Mouse (Mus musculus) Patski (cell line): ENCODE results near the gene Fnip2. TPM values are rescaled to one million over a fixed set of nuclear protein-coding genes. Genes with fewer than 3 reads are reported as not detected.
"Not testable (repeated sequence)": the region's sequence is repeated elsewhere in the genome, so short reads cannot be mapped to it uniquely, and the experiment has no call there.

Experiments
- ATAC-seq: fragments of 100-300 bp; one replicate; pipeline ENCODE4 v1.8.0; 2021
- CTCF ChIA-PET: fragments of 350-600 bp; sonication (Branson Sonifier 250); formaldehyde crosslinking; loops from one replicate; lab custom pipeline; 2022; ENCODE audit warnings: inconsistent platforms; lab: Charles Lee
- POLR2A ChIA-PET: fragments of 350-600 bp; sonication (Branson Sonifier 250); formaldehyde crosslinking; loops from one replicate; lab custom pipeline; 2022; ENCODE audit warnings: antibody characterized with exemption, inconsistent platforms; lab: Charles Lee
- DNase-seq: peaks from one replicate; pipeline ENCODE4 v3.0.0-alpha.2; 2011; ENCODE audit warnings: low read depth, low spot score
- H3K27me3 ChIP-seq: fragments of 371-371 bp; one replicate; pipeline ENCODE4 v1.5.1; 2021
- CTCF ChIP-seq: fragments of 100-300 bp; IDR thresholded peaks from one replicate; pipeline ENCODE4 v1.5.1; 2021
- in situ Hi-C: fragments of 300-500 bp; cut with MboI; formaldehyde crosslinking; loops from 3 replicates; pipeline ENCODE4 v1.11.1; 2018; ENCODE audit warnings: low pct_unique_long_range_greater_than_20kb, mixed read lengths
- polyA plus RNA-seq: library from polyadenylated mRNA; unstranded; gene quantifications from one replicate; pipeline ENCODE4 v1.2.3, GENCODE M21; 2021

The Fnip2 gene
- polyA plus RNA-seq, 1 experiment from 2014 or later = 16.9 TPM

- in situ Hi-C loops = no loop called here
- ChIA-PET CTCF (no interaction called here), POLR2A (no interaction called here)
- DNase-seq = no peak
- H3K27me3 ChIP-seq = no peaks in the 10 kb centered on the region
- no peak for ATAC-seq
- no peak for TF ChIP-seq CTCF
Observed at GRCm38 (mm10) chr3:79452696-79453263, 114.8 kb downstream of the Fnip2 start.

- in situ Hi-C loops = loop anchor here (10.0 kb wide), 1 partner anchor 495 kb away; no protein-coding TSS in a partner anchor
- ChIA-PET POLR2A (no interaction called here), CTCF (interaction anchor here (0.8 to 2.6 kb wide), 2 partner anchors 10 to 247 kb away, joined by 3 to 7 read pairs; no protein-coding TSS in a partner anchor)
- ATAC-seq (no peak), DNase-seq (no peak)
- no peak for TF ChIP-seq CTCF
- no peaks in the 10 kb centered on the region for H3K27me3 ChIP-seq
Observed at GRCm38 (mm10) chr3:79449361-79449760, 118.2 kb downstream of the Fnip2 start.

GRCm38 (mm10) chr3:79448421-79448820 is 119.2 kb downstream of the Fnip2 start:
- CTCF ChIA-PET = interaction anchor here (0.8 to 2.6 kb wide), 4 partner anchors 10 to 246 kb away, joined by 3 to 7 read pairs (median 3); no protein-coding TSS in a partner anchor
- in situ Hi-C loops = loop anchor here (10.0 kb wide), 1 partner anchor 494 kb away; no protein-coding TSS in a partner anchor
- no peak for DNase-seq
- TF ChIP-seq CTCF = no peak
- POLR2A ChIA-PET = no interaction called here
- H3K27me3 ChIP-seq = no peaks in the 10 kb centered on the region
- ATAC-seq = no peak

GRCm38 (mm10) chr3:79446648-79447047 is 120.9 kb downstream of the Fnip2 start:
- POLR2A ChIA-PET = not testable (repeated sequence)

GRCm38 (mm10) chr3:79446124-79446523 is 121.5 kb downstream of the Fnip2 start:
- CTCF ChIA-PET = interaction anchor here (2.2 kb wide), 1 partner anchor 14 kb away, joined by 6 read pairs; no protein-coding TSS in a partner anchor
- H3K27me3 ChIP-seq = no peaks in the 10 kb centered on the region
- TF ChIP-seq CTCF = no peak
- no peak for DNase-seq
- POLR2A ChIA-PET = no interaction called here
- in situ Hi-C loops = loop anchor here (10.0 kb wide), 1 partner anchor 491 kb away; no protein-coding TSS in a partner anchor
- ATAC-seq = no peak

More at GRCm38 (mm10) chr3:79446648-79447047, 120.9 kb downstream of the Fnip2 start:
- in situ Hi-C loops = loop anchor here (10.0 kb wide), 1 partner anchor 492 kb away; no protein-coding TSS in a partner anchor
- CTCF ChIA-PET = interaction anchor here (0.9 kb wide), 1 partner anchor 245 kb away, joined by 3 read pairs; no protein-coding TSS in a partner anchor
- ATAC-seq, DNase-seq, H3K27me3 ChIP-seq: not testable (repeated sequence)

GRCm38 (mm10) chr3:79445041-79445440 is 122.6 kb downstream of the Fnip2 start:
- CTCF ChIA-PET = interaction anchor here (0.9 to 2.4 kb wide), 4 partner anchors 12 to 225 kb away, joined by 3 to 6 read pairs (median 4); no protein-coding TSS in a partner anchor
- in situ Hi-C loops = loop anchor here (10.0 kb wide), 1 partner anchor 490 kb away; no protein-coding TSS in a partner anchor

GRCm38 (mm10) chr3:79443850-79444249 is 123.7 kb downstream of the Fnip2 start:
- ATAC-seq = no peak
- TF ChIP-seq CTCF = peak; percentile 38
- in situ Hi-C loops = loop anchor here (10.0 kb wide), 1 partner anchor 489 kb away; no protein-coding TSS in a partner anchor

More at GRCm38 (mm10) chr3:79445041-79445440, 122.6 kb downstream of the Fnip2 start:
- no peak for TF ChIP-seq CTCF
- POLR2A ChIA-PET = no interaction called here
- no peak for ATAC-seq
- no peaks in the 10 kb centered on the region for H3K27me3 ChIP-seq
- DNase-seq = no peak

GRCm38 (mm10) chr3:79440976-79441491 is 126.6 kb downstream of the Fnip2 start:
- DNase-seq (no peak), ATAC-seq (no peak)
- ChIA-PET POLR2A (no interaction called here), CTCF (no interaction called here)
- H3K27me3 ChIP-seq = no peaks in the 10 kb centered on the region
- no peak for TF ChIP-seq CTCF
- in situ Hi-C loops = loop anchor here (10.0 kb wide), 1 partner anchor 486 kb away; no protein-coding TSS in a partner anchor

More at GRCm38 (mm10) chr3:79443850-79444249, 123.7 kb downstream of the Fnip2 start:
- ChIA-PET POLR2A (no interaction called here), CTCF (interaction anchor here (1.1 to 2.4 kb wide), 6 partner anchors 11 to 241 kb away, joined by 3 to 11 read pairs (median 5); no protein-coding TSS in a partner anchor)
- DNase-seq = no peak
- no peaks in the 10 kb centered on the region for H3K27me3 ChIP-seq

- CTCF ChIA-PET = interaction anchor here (1.2 to 1.6 kb wide), 2 partner anchors 27 to 237 kb away, joined by 3 read pairs; no protein-coding TSS in a partner anchor
- POLR2A ChIA-PET = no interaction called here
Observed at GRCm38 (mm10) chr3:79438276-79438675, 129.3 kb downstream of the Fnip2 start.

GRCm38 (mm10) chr3:79436186-79436585 is 131.4 kb downstream of the Fnip2 start:
- H3K27me3 ChIP-seq = no peaks in the 10 kb centered on the region
- TF ChIP-seq CTCF = no peak
- no peak for ATAC-seq
- DNase-seq = no peak
- ChIA-PET CTCF (interaction anchor here (4.2 kb wide), 1 partner anchor 13 kb away, joined by 14 read pairs; no protein-coding TSS in a partner anchor), POLR2A (interaction anchor here (1.1 kb wide), 1 partner anchor 150 kb away, joined by 3 read pairs; the partner anchor contains the start of gene Rapgef2)
- in situ Hi-C loops = no loop called here

More at GRCm38 (mm10) chr3:79438276-79438675, 129.3 kb downstream of the Fnip2 start:
- DNase-seq (no peak), ATAC-seq (no peak)
- no peaks in the 10 kb centered on the region for H3K27me3 ChIP-seq
- TF ChIP-seq CTCF = peak; percentile 0
- in situ Hi-C loops = no loop called here
